8 mouse cellular contexts compared by ENCODE assay signal in the genomic region with DNA sequence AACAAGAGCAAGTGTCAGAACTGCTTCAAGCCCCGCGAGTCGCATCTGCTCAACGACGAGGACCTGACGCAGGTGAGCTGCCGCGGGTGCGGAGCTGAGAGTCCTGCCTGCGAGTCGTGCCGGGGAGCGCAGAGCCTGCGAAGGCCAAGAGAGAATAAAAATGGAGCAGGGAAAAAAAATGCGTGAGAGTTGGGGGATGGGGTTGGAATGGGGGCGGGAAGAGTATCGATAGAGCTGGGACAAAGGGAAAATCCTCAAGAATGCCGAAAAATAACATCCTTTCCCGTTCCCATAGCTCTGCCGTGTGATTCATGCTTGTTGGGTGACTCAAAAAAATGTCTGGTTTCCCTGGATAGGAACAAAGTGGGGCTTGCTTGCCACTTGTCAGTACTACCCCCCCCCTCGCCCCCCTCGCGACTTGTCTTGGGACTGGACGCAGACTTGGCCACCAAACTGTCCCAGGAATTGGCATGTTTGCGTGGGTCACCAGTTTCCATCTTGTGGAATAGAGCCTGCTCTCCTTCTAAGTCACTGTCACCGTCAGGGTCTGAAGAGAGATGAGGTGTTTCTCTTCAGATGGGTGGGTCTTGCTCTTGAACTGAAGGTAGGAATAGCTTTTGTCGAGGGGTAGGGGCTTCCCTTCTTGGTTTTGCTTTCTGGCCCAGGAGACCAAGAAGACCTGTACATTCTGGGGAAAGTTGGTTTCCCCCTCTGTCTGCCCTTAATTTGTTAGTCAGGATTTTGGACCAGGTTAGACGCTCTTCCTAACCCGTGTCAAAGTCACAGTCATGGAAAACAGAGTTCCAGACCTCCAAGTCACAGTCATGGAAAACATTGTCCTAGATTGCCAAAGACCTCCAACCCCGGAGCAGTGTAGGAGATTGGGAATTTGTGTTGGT. TPM values are rescaled to one million over a fixed set of nuclear protein-coding genes. Genes with fewer than 3 reads are reported as not detected.
DNase-seq lines count a peak whose midpoint lies in the region; ATAC-seq and TF ChIP-seq lines count a peak whose summit lies in the region.

No protein-coding gene starts in this region.

- no peaks in the 10 kb centered on the region for H3K9me3 ChIP-seq in E14TG2a.4 (ENCODE audit: low read length)
- no peaks in the 10 kb centered on the region for H3K9me3 ChIP-seq in hindbrain, embryonic 13.5 days
- no peaks in the 10 kb centered on the region for H3K9me3 ChIP-seq in liver, embryonic 13.5 days (replicated peaks)

- ATAC-seq in hindbrain, embryonic 13.5 days (ENCODE audit: low FRiP score): peak; percentile 47
- ATAC-seq in liver, embryonic 13.5 days (ENCODE audit: low read depth): no peak

- peak overlapping the region; percentile 87 for H3K9ac ChIP-seq in hindbrain, embryonic 13.5 days
- peak overlapping the region; percentile 84 for H3K9ac ChIP-seq in liver, embryonic 13.5 days

- H3K4me1 ChIP-seq in E14TG2a.4 (replicated peaks; ENCODE audit: low read depth, low read length): peaks cover 35% of the 10 kb centered on the region
- peaks cover 57% of the 10 kb centered on the region for H3K4me1 ChIP-seq in hindbrain, embryonic 13.5 days (replicated peaks)
- H3K4me1 ChIP-seq in liver, embryonic 13.5 days (replicated peaks): peaks cover 49% of the 10 kb centered on the region

- H3K4me3 ChIP-seq in E14TG2a.4 (replicated peaks; ENCODE audit: low read length): peak overlapping the region; percentile 84
- peak overlapping the region; percentile 64 for H3K4me3 ChIP-seq in hindbrain, embryonic 13.5 days
- H3K4me3 ChIP-seq in liver, embryonic 13.5 days (replicated peaks): peak overlapping the region; percentile 77

- H3K4me2 ChIP-seq in hindbrain, embryonic 13.5 days: peak overlapping the region; percentile 94
- H3K4me2 ChIP-seq in liver, embryonic 13.5 days: peak overlapping the region; percentile 94

- peak; percentile 30 for DNase-seq in kidney, adult 18-20 months
- no peak for DNase-seq in kidney, adult 8-10 months
- DNase-seq in embryo, embryonic 10.5 days (ENCODE audit: low spot score): peak; percentile 35
- DNase-seq in liver, embryonic 13.5 days: no peak
- peak; percentile 32 for DNase-seq in retina, postnatal 1 day
- DNase-seq in ovary, postnatal 10 days (ENCODE audit: low spot score): no peak

- peak overlapping the region; percentile 91 for H3K27ac ChIP-seq in hindbrain, embryonic 13.5 days
- peak overlapping the region; percentile 89 for H3K27ac ChIP-seq in liver, embryonic 13.5 days

- peaks cover 29% of the 10 kb centered on the region for H3K27me3 ChIP-seq in E14TG2a.4 (ENCODE audit: insufficient read depth, low read length)
- H3K27me3 ChIP-seq in hindbrain, embryonic 13.5 days: no peaks in the 10 kb centered on the region
- H3K27me3 ChIP-seq in liver, embryonic 13.5 days: peaks cover 11% of the 10 kb centered on the region; the same call in 1 of the 2 replicates

- H3K36me3 ChIP-seq in E14TG2a.4 (ENCODE audit: insufficient read depth, low read length): peaks cover 9% of the 10 kb centered on the region; the same call in 1 of the 2 replicates
- no peaks in the 10 kb centered on the region for H3K36me3 ChIP-seq in hindbrain, embryonic 13.5 days
- no peaks in the 10 kb centered on the region for H3K36me3 ChIP-seq in liver, embryonic 13.5 days

- TF ChIP-seq CTCF in E14TG2a.4 (conservative IDR thresholded peaks at IDR 0.05; ENCODE audit: low read length): no peak

- 6% methylated on average over 30 of the region's 30 CpGs for WGBS in hindbrain, embryonic 13.5 days
- 5% methylated on average over 30 of the region's 30 CpGs for WGBS in liver, embryonic 13.5 days (ENCODE audit: insufficient replicate concordance)

RNA-seq across cellular contexts. Expression of a gene that starts 2.0 kb away (rescaled TPM):
- 36.6 and 37.9 TPM in 2 replicates for polyA plus RNA-seq in hindbrain, embryonic 13.5 days (2015; fragmentation: Nextera tagmentation; extraction: Ambion mirVana)
- 10.7 and 11.8 TPM in 2 replicates for polyA plus RNA-seq in liver, embryonic 13.5 days (2015; fragmentation: Nextera tagmentation; extraction: Ambion mirVana)

Comparison
In these comparisons a context has a peak if more than half of its experiments do, and no peak if none do; other contexts are left out.
1. DNase-seq: peak in kidney, adult 18-20 months (single experiment), embryo, embryonic 10.5 days (single experiment) and retina, postnatal 1 day (single experiment); none in kidney, adult 8-10 months (0 of 2), liver, embryonic 13.5 days (single experiment) and ovary, postnatal 10 days (single experiment).
2. Peak in every context shown above with its lines, with median percentiles within 50 percentile points of each other: H3K4me3 ChIP-seq.